ENCODE assay signal across 17 mouse cellular contexts in genomic region chr17:73786642-73787311, GRCm38 (mm10). TPM values are rescaled to one million over a fixed set of nuclear protein-coding genes. Genes with fewer than 3 reads are reported as not detected.
DNase-seq lines count a peak whose midpoint lies in the region; ATAC-seq and TF ChIP-seq lines count a peak whose summit lies in the region.
"Had no signal": no experiment of that assay in that cellular context is flagged by ENCODE, and none has a peak within 500 bp of the region (broad histone marks: within the 10 kb centered on the region; RNA-seq: fewer than 3 reads in every experiment).

No protein-coding gene starts in this region.

- no peaks in the 10 kb centered on the region for H3K36me3 ChIP-seq in lung, postnatal 0 days (ENCODE audit: insufficient read depth, low read length)
- no peaks in the 10 kb centered on the region for H3K36me3 ChIP-seq in kidney, postnatal 0 days (ENCODE audit: insufficient read depth, low read length)
- H3K36me3 ChIP-seq in stomach, postnatal 0 days (ENCODE audit: control insufficient read depth, insufficient read depth, low read length): no peaks in the 10 kb centered on the region
- H3K36me3 ChIP-seq: heart, embryonic 13.5 days; hindbrain, embryonic 10.5 days; limb, embryonic 10.5 days; midbrain, embryonic 10.5 days; neural tube, embryonic 15.5 days had no signal

- H3K27ac ChIP-seq in lung, postnatal 0 days (ENCODE audit: low read length): no peak overlapping the region
- H3K27ac ChIP-seq in kidney, postnatal 0 days: no peak overlapping the region
- H3K27ac ChIP-seq in stomach, postnatal 0 days (replicated peaks): no peak overlapping the region
- H3K27ac ChIP-seq: heart, embryonic 13.5 days; hindbrain, embryonic 10.5 days; limb, embryonic 10.5 days; midbrain, embryonic 10.5 days; neural tube, embryonic 15.5 days had no signal

- no peak overlapping the region for H3K4me2 ChIP-seq in lung, postnatal 0 days (replicated peaks; ENCODE audit: low read depth, low read length)
- H3K4me2 ChIP-seq in kidney, postnatal 0 days (ENCODE audit: low read length): no peak overlapping the region
- H3K4me2 ChIP-seq in stomach, postnatal 0 days (replicated peaks; ENCODE audit: low read depth): no peak overlapping the region
- H3K4me2 ChIP-seq: heart, embryonic 13.5 days; neural tube, embryonic 15.5 days had no signal

- no peaks in the 10 kb centered on the region for H3K4me1 ChIP-seq in lung, postnatal 0 days (ENCODE audit: insufficient read depth, low read depth, low read length)
- no peaks in the 10 kb centered on the region for H3K4me1 ChIP-seq in kidney, postnatal 0 days (replicated peaks; ENCODE audit: insufficient read depth, low read length)
- H3K4me1 ChIP-seq in stomach, postnatal 0 days (replicated peaks; ENCODE audit: control insufficient read depth, insufficient read depth): no peaks in the 10 kb centered on the region
- H3K4me1 ChIP-seq: heart, embryonic 13.5 days; limb, embryonic 10.5 days had no signal

- no peak for TF ChIP-seq EP300 in lung, postnatal 0 days (IDR thresholded peaks at IDR 0.05)
- no peak for TF ChIP-seq EP300 in stomach, postnatal 0 days (optimal IDR thresholded peaks at IDR 0.05)

- DNase-seq in adrenal gland, postnatal 14 days: peak; percentile 35
- no peak for DNase-seq in adrenal gland, adult 18-20 months (ENCODE audit: low spot score in 2 of 2)
- peak; percentile 5 for DNase-seq in lung, postnatal 0 days (ENCODE audit: low spot score)
- no peak for DNase-seq in lung, postnatal 36 days
- DNase-seq in kidney, postnatal 0 days (ENCODE audit: low spot score): no peak
- peak; percentile 25 for DNase-seq in naive thymus-derived CD4-positive, alpha-beta T cell, adult 2 months (ENCODE audit: low read depth)
- DNase-seq in stomach, postnatal 0 days (ENCODE audit: low spot score): no peak
- DNase-seq: cerebellum, postnatal 36 days; gastrocnemius, postnatal 10 days; lung, postnatal 10 days had no signal

- no peaks in the 10 kb centered on the region for H3K9me3 ChIP-seq in lung, postnatal 0 days (ENCODE audit: low read length)
- no peaks in the 10 kb centered on the region for H3K9me3 ChIP-seq in kidney, postnatal 0 days (replicated peaks; ENCODE audit: low read length)
- H3K9me3 ChIP-seq in stomach, postnatal 0 days (ENCODE audit: control insufficient read depth, low read length): no peaks in the 10 kb centered on the region
- H3K9me3 ChIP-seq: heart, embryonic 13.5 days; hindbrain, embryonic 10.5 days; limb, embryonic 10.5 days; midbrain, embryonic 10.5 days; neural tube, embryonic 15.5 days had no signal

- no peak overlapping the region for H3K4me3 ChIP-seq in lung, postnatal 0 days (ENCODE audit: low read depth, low read length)
- no peak overlapping the region for H3K4me3 ChIP-seq in kidney, postnatal 0 days (replicated peaks; ENCODE audit: low read depth, low read length)
- no peak overlapping the region for H3K4me3 ChIP-seq in stomach, postnatal 0 days (ENCODE audit: low read depth, low read length)
- H3K4me3 ChIP-seq: heart, embryonic 13.5 days; hindbrain, embryonic 10.5 days; limb, embryonic 10.5 days; midbrain, embryonic 10.5 days; neural tube, embryonic 15.5 days had no signal

- H3K9ac ChIP-seq in lung, postnatal 0 days (replicated peaks; ENCODE audit: low read depth): no peak overlapping the region
- no peak overlapping the region for H3K9ac ChIP-seq in kidney, postnatal 0 days (ENCODE audit: low read depth, low read length)
- H3K9ac ChIP-seq in stomach, postnatal 0 days (ENCODE audit: low read length): no peak overlapping the region
- H3K9ac ChIP-seq: heart, embryonic 13.5 days; neural tube, embryonic 15.5 days had no signal

- WGBS in lung, postnatal 0 days: 29% methylated on average over 8 of the region's 8 CpGs
- WGBS in kidney, postnatal 0 days: 39% methylated on average over 8 of the region's 8 CpGs
- WGBS in stomach, postnatal 0 days: 53% methylated on average over 8 of the region's 8 CpGs

- TF ChIP-seq CTCF in lung, postnatal 0 days (IDR thresholded peaks at IDR 0.05): no peak
- TF ChIP-seq CTCF in kidney, postnatal 0 days (IDR thresholded peaks at IDR 0.05; ENCODE audit: low read depth): no peak
- TF ChIP-seq CTCF in stomach, postnatal 0 days (IDR thresholded peaks at IDR 0.05; ENCODE audit: low read depth): no peak

- no peak for ATAC-seq in lung, postnatal 0 days
- 0 out of 2 replicates have a peak, but pooled peaks have one; percentile 5 for ATAC-seq in kidney, postnatal 0 days (replicated peaks; ENCODE audit: low FRiP score, low read depth)
- no peak for ATAC-seq in stomach, postnatal 0 days (ENCODE audit: low FRiP score, low TSS enrichment)
- no peak for ATAC-seq in megakaryocyte progenitor cell, adult 5-6 weeks (replicated peaks; ENCODE audit: poor library complexity)
- ATAC-seq: intestine, embryonic 16.5 days had no signal

- H3K27me3 ChIP-seq in lung, postnatal 0 days (replicated peaks; ENCODE audit: insufficient read depth, low read length): no peaks in the 10 kb centered on the region
- no peaks in the 10 kb centered on the region for H3K27me3 ChIP-seq in kidney, postnatal 0 days (ENCODE audit: insufficient read depth, low read length)
- H3K27me3 ChIP-seq in stomach, postnatal 0 days (ENCODE audit: control insufficient read depth, insufficient read depth, low read length): no peaks in the 10 kb centered on the region
- H3K27me3 ChIP-seq: heart, embryonic 13.5 days; neural tube, embryonic 15.5 days had no signal

RNA-seq across cellular contexts. Expression of gene Ehd3, which starts 17.2 kb away (rescaled TPM):
- total RNA-seq in adrenal gland, postnatal 14 days (2021): 72.5 and 74.0 TPM in 2 replicates
- 10 to 100 TPM; 59.2 to 70.6 TPM for total RNA-seq in adrenal gland, adult 18-20 months (2021)
- 4.7 and 5.1 TPM in 2 replicates for polyA plus RNA-seq in lung, postnatal 0 days (2015; fragmentation: Nextera tagmentation; extraction: Ambion mirVana)
- 20.5 and 21.5 TPM in 2 replicates for polyA plus RNA-seq in kidney, postnatal 0 days (2015; fragmentation: Nextera tagmentation; extraction: Ambion mirVana)
- 2.8 and 2.9 TPM in 2 replicates for polyA plus RNA-seq in stomach, postnatal 0 days (2015; fragmentation: Nextera tagmentation; extraction: Ambion mirVana)
- total RNA-seq in megakaryocyte progenitor cell, adult 5-6 weeks (2015): 0.27 and 0.39 TPM in 2 replicates
- total RNA-seq in megakaryocyte progenitor cell, adult 5-6 weeks (2017): 0.37 and 0.51 TPM in 2 replicates

Comparison
In these comparisons a context has a peak if more than half of its experiments do, and no peak if none do; other contexts are left out.
1. DNase-seq: peak in adrenal gland, postnatal 14 days (single experiment), lung, postnatal 0 days (single experiment) and naive thymus-derived CD4-positive, alpha-beta T cell, adult 2 months (single experiment); none in adrenal gland, adult 18-20 months (0 of 2), lung, postnatal 36 days (single experiment), kidney, postnatal 0 days (single experiment) and stomach, postnatal 0 days (single experiment).
2. RNA of gene Ehd3, which starts 17.2 kb away (total RNA-seq): 72.5 to 74.0 TPM in adrenal gland, postnatal 14 days and 59.2 to 70.6 TPM in adrenal gland, adult 18-20 months; 0.27 to 0.51 TPM in megakaryocyte progenitor cell, adult 5-6 weeks; every median in the first group is over 10 times any median in the second.